Mouse (Mus musculus): ENCODE data around the gene Ccnc.

Gene Ccnc

GRCm38 (mm10) chr4:21807204-21807603, 79.7 kb downstream of the Ccnc start:
- DNase-seq (ENCODE audit: low spot score): no peak
